Mouse (Mus musculus): Measurements from ENCODE around the gene Cdkl1. TPM values are rescaled to one million over a fixed set of nuclear protein-coding genes. Genes with fewer than 3 reads are reported as not detected.
A peak's percentile ranks its signal among the peaks of the same experiment; 100 is the strongest.

Gene Cdkl1
- total RNA-seq, 2 experiments from 2014 or later, result 0.57 to 2.1 TPM

- no peak for ATAC-seq (replicated peaks; ENCODE audit: low FRiP score, low TSS enrichment, poor library complexity, severe bottlenecking)
Observed at GRCm38 (mm10) chr12:69788380-69788779, 2.7 kb downstream of the Cdkl1 start.

- ATAC-seq (replicated peaks; ENCODE audit: low FRiP score, low TSS enrichment, poor library complexity, severe bottlenecking), result no peak
Observed at GRCm38 (mm10) chr12:69785471-69785870, 5.6 kb downstream of the Cdkl1 start.

- ATAC-seq (replicated peaks; ENCODE audit: low FRiP score, low TSS enrichment, poor library complexity, severe bottlenecking), result peak; percentile 89
Observed at GRCm38 (mm10) chr12:69783247-69784025, 7.6 kb downstream of the Cdkl1 start.

GRCm38 (mm10) chr12:69781935-69782650, 9.0 kb downstream of the Cdkl1 start:
- peak; percentile 31; the same call in 1 of the 2 replicates for ATAC-seq (replicated peaks; ENCODE audit: low FRiP score, low TSS enrichment, poor library complexity, severe bottlenecking)

- ATAC-seq (replicated peaks; ENCODE audit: low FRiP score, low TSS enrichment, poor library complexity, severe bottlenecking), result no peak
Observed at GRCm38 (mm10) chr12:69781480-69781879, 9.6 kb downstream of the Cdkl1 start.

GRCm38 (mm10) chr12:69777957-69778356, 13.1 kb downstream of the Cdkl1 start:
- ATAC-seq (replicated peaks; ENCODE audit: low FRiP score, low TSS enrichment, poor library complexity, severe bottlenecking), result no peak

- no peak for ATAC-seq (replicated peaks; ENCODE audit: low FRiP score, low TSS enrichment, poor library complexity, severe bottlenecking)
Observed at GRCm38 (mm10) chr12:69777341-69777730, 13.7 kb downstream of the Cdkl1 start.

- ATAC-seq (replicated peaks; ENCODE audit: low FRiP score, low TSS enrichment, poor library complexity, severe bottlenecking), result peak; percentile 76
Observed at GRCm38 (mm10) chr12:69776607-69777340, 14.3 kb downstream of the Cdkl1 start.

- ATAC-seq (replicated peaks; ENCODE audit: low FRiP score, low TSS enrichment, poor library complexity, severe bottlenecking), result peak; percentile 74
Observed at GRCm38 (mm10) chr12:69768841-69769240, 22.2 kb downstream of the Cdkl1 start.

- ATAC-seq (replicated peaks; ENCODE audit: low FRiP score, low TSS enrichment, poor library complexity, severe bottlenecking), result no peak
Observed at GRCm38 (mm10) chr12:69767476-69768258, 23.4 kb downstream of the Cdkl1 start.

- ATAC-seq (replicated peaks; ENCODE audit: low FRiP score, low TSS enrichment, poor library complexity, severe bottlenecking), result 0 out of 2 replicates have a peak, but pooled peaks have one; percentile 13
Observed at GRCm38 (mm10) chr12:69766185-69766904, 24.7 kb downstream of the Cdkl1 start.

GRCm38 (mm10) chr12:69765543-69765942, 25.5 kb downstream of the Cdkl1 start:
- no peak for ATAC-seq (replicated peaks; ENCODE audit: low FRiP score, low TSS enrichment, poor library complexity, severe bottlenecking)

- no peak for ATAC-seq (replicated peaks; ENCODE audit: low FRiP score, low TSS enrichment, poor library complexity, severe bottlenecking)
Observed at GRCm38 (mm10) chr12:69761603-69762002, 29.5 kb downstream of the Cdkl1 start.

- no peak for ATAC-seq (replicated peaks; ENCODE audit: low FRiP score, low TSS enrichment, poor library complexity, severe bottlenecking)
Observed at GRCm38 (mm10) chr12:69760743-69761406, 30.2 kb downstream of the Cdkl1 start.

- no peak for ATAC-seq (replicated peaks; ENCODE audit: low FRiP score, low TSS enrichment, poor library complexity, severe bottlenecking)
Observed at GRCm38 (mm10) chr12:69760014-69760413, 31.1 kb downstream of the Cdkl1 start.

- ATAC-seq (replicated peaks; ENCODE audit: low FRiP score, low TSS enrichment, poor library complexity, severe bottlenecking), result peak; percentile 59
Observed at GRCm38 (mm10) chr12:69759267-69759885, 31.7 kb downstream of the Cdkl1 start.

GRCm38 (mm10) chr12:69758221-69759185, 32.6 kb downstream of the Cdkl1 start:
- ATAC-seq (replicated peaks; ENCODE audit: low FRiP score, low TSS enrichment, poor library complexity, severe bottlenecking), result peak; percentile 16

All from megakaryocyte-erythroid progenitor cell, adult 5-6 weeks (primary cell).